9 mouse cellular contexts compared by ENCODE assay signal in genomic region chr5:123603496-123603895, GRCm38 (mm10). TPM values are rescaled to one million over a fixed set of nuclear protein-coding genes. Genes with fewer than 3 reads are reported as not detected.
A peak's percentile ranks its signal among the peaks of the same experiment; 100 is the strongest.
DNase-seq lines count a peak whose midpoint lies in the region; TF ChIP-seq lines count a peak whose summit lies in the region.
"Had no signal": no experiment of that assay in that cellular context is flagged by ENCODE, and none has a peak within 500 bp of the region (broad histone marks: within the 10 kb centered on the region; RNA-seq: fewer than 3 reads in every experiment).

No protein-coding gene starts in this region.

- no peaks in the 10 kb centered on the region for H3K9me3 ChIP-seq in heart, embryonic 10.5 days

- H3K4me1 ChIP-seq in heart, embryonic 10.5 days, result peaks cover 24% of the 10 kb centered on the region; the same call in 1 of the 2 replicates
- H3K4me1 ChIP-seq in brown adipose tissue, adult 24 weeks (ENCODE audit: control insufficient read depth, insufficient read depth, insufficient read length, low read length), result no peaks in the 10 kb centered on the region
- no peaks in the 10 kb centered on the region; the same call in 1 of the 2 replicates for H3K4me1 ChIP-seq in cerebellum, adult 2 months (ENCODE audit: control insufficient read depth, insufficient read depth, low read length)

- 35% methylated on average over 11 of the region's 11 CpGs for WGBS in heart, embryonic 10.5 days
- 43% methylated on average over 11 of the region's 11 CpGs for WGBS in cerebellum, adult 2 months

- no peaks in the 10 kb centered on the region for H3K27me3 ChIP-seq in heart, embryonic 10.5 days (ENCODE audit: insufficient read depth, poor library complexity, severe bottlenecking)
- no peaks in the 10 kb centered on the region for H3K27me3 ChIP-seq in cerebellum, adult 2 months (ENCODE audit: control insufficient read depth, insufficient read depth, low read length)

- TF ChIP-seq POLR2A in cerebellum, adult 2 months (IDR thresholded peaks at IDR 0.05; ENCODE audit: borderline replicate concordance, insufficient read depth, low read length), result no peak

- no peak overlapping the region for H3K4me3 ChIP-seq in heart, embryonic 10.5 days
- H3K4me3 ChIP-seq in brown adipose tissue, adult 24 weeks (ENCODE audit: insufficient read depth, low read depth, low read length), result no peak overlapping the region
- peak overlapping the region; percentile 52 for H3K4me3 ChIP-seq in layer of hippocampus, adult 2 months
- H3K4me3 ChIP-seq in cerebellum, adult 2 months (replicated peaks; ENCODE audit: insufficient read depth, low read depth, low read length), result no peak overlapping the region

- peaks cover 75% of the 10 kb centered on the region for H3K36me3 ChIP-seq in heart, embryonic 10.5 days

- DNase-seq in heart, adult 9 months (ENCODE audit: low spot score in 2 of 2), result peak; percentile 40
- DNase-seq in heart, embryonic 10.5 days (ENCODE audit: low spot score), result no peak
- DNase-seq in CD4-positive helper T cell, adult 2 months (ENCODE audit: low read depth, low spot score), result peak; percentile 82
- DNase-seq in layer of hippocampus, adult 2 months (ENCODE audit: low spot score in 2 of 2), result peak in 1 of 2 experiments; percentile 60
- DNase-seq in telencephalon, adult 2 months (ENCODE audit: low read depth, low spot score), result peak; percentile 83
- no peak for DNase-seq in spleen, adult 12 weeks (ENCODE audit: low spot score)
- DNase-seq in cerebellum, adult 2 months, result no peak
- DNase-seq: lung, embryonic 14.5 days had no signal

- no peak overlapping the region for H3K27ac ChIP-seq in heart, embryonic 10.5 days
- H3K27ac ChIP-seq in brown adipose tissue, adult 24 weeks (replicated peaks; ENCODE audit: low read depth, low read length), result 0 out of 2 replicates have a peak overlapping the region, but pooled peaks have one; percentile 52
- H3K27ac ChIP-seq in layer of hippocampus, adult 2 months, result peak overlapping the region; percentile 82
- no peak overlapping the region for H3K27ac ChIP-seq in cerebellum, adult 2 months (ENCODE audit: insufficient read depth, low read length)

- no peak for TF ChIP-seq CTCF in layer of hippocampus, adult 2 months (conservative IDR thresholded peaks at IDR 0.05)
- TF ChIP-seq CTCF in cerebellum, adult 2 months (IDR thresholded peaks at IDR 0.05; ENCODE audit: borderline replicate concordance, insufficient read depth, low read depth, low read length), result no peak

RNA-seq across cellular contexts. Expression of gene Vps33a, which starts 30.7 kb away (rescaled TPM):
- 23.4 and 23.5 TPM in 2 replicates for polyA plus RNA-seq in heart, embryonic 10.5 days (2016; fragmentation: Nextera tagmentation; extraction: Ambion mirVana)
- polyA plus RNA-seq in brown adipose tissue, adult 24 weeks (2012; ENCODE audit: insufficient read depth, insufficient read length, missing spikeins), result 23.0 and 31.5 TPM in 2 replicates
- total RNA-seq in layer of hippocampus, adult 2 months (2021), result 10 to 100 TPM; 87.1 to 87.4 TPM
- 49.7 and 54.1 TPM in 2 replicates for polyA plus RNA-seq in cerebellum, adult 2 months (2012; rRNA removed)

Comparison
In these comparisons a context has a peak if more than half of its experiments do, and no peak if none do; other contexts are left out.
1. DNase-seq: peak in heart, adult 9 months (2 of 2), CD4-positive helper T cell, adult 2 months (single experiment) and telencephalon, adult 2 months (single experiment); none in heart, embryonic 10.5 days (single experiment), spleen, adult 12 weeks (single experiment) and cerebellum, adult 2 months (0 of 2).
2. H3K27ac ChIP-seq: peak in brown adipose tissue, adult 24 weeks (single experiment) and layer of hippocampus, adult 2 months (single experiment); none in heart, embryonic 10.5 days (single experiment) and cerebellum, adult 2 months (single experiment).